Mouse (Mus musculus): ENCODE data around the gene Cx3cr1. TPM values are rescaled to one million over a fixed set of nuclear protein-coding genes. Genes with fewer than 3 reads are reported as not detected.

The Cx3cr1 gene
- polyA plus RNA-seq, 1 experiment: 65.4 TPM

- Histone ChIP-seq H3K4me1 (ENCODE audit: control insufficient read depth, insufficient read depth, low read length) (peaks cover 48% of the 10 kb centered on the region), H3K27ac (ENCODE audit: insufficient read depth, low read depth, low read length) (peak overlapping the region; percentile 95), H3K4me3 (ENCODE audit: insufficient read depth, low read length) (peak overlapping the region; percentile 52; the same call in 1 of the 2 replicates)
- TF ChIP-seq POLR2A (IDR thresholded peaks at IDR 0.05; ENCODE audit: borderline replicate concordance, low read depth, low read length) (no peak), CTCF (IDR thresholded peaks at IDR 0.05; ENCODE audit: low read depth, low read length) (no peak)
Measured at GRCm38 (mm10) chr9:119980770-119981182, 88.9 kb downstream of the Cx3cr1 start.

GRCm38 (mm10) chr9:119979749-119980148 is 89.9 kb downstream of the Cx3cr1 start:
- TF ChIP-seq POLR2A (IDR thresholded peaks at IDR 0.05; ENCODE audit: borderline replicate concordance, low read depth, low read length): no peak
- TF ChIP-seq CTCF (IDR thresholded peaks at IDR 0.05; ENCODE audit: low read depth, low read length): no peak
- H3K4me3 ChIP-seq (ENCODE audit: insufficient read depth, low read length): no peak overlapping the region
- H3K27ac ChIP-seq (ENCODE audit: insufficient read depth, low read depth, low read length): no peak overlapping the region
- peaks cover 48% of the 10 kb centered on the region for H3K4me1 ChIP-seq (ENCODE audit: control insufficient read depth, insufficient read depth, low read length)

GRCm38 (mm10) chr9:119978811-119979441 is 90.8 kb downstream of the Cx3cr1 start:
- Histone ChIP-seq H3K27ac (ENCODE audit: insufficient read depth, low read depth, low read length) (no peak overlapping the region), H3K4me3 (ENCODE audit: insufficient read depth, low read length) (no peak overlapping the region), H3K4me1 (ENCODE audit: control insufficient read depth, insufficient read depth, low read length) (peaks cover 46% of the 10 kb centered on the region)
- TF ChIP-seq CTCF (IDR thresholded peaks at IDR 0.05; ENCODE audit: low read depth, low read length): no peak
- TF ChIP-seq POLR2A (IDR thresholded peaks at IDR 0.05; ENCODE audit: borderline replicate concordance, low read depth, low read length): no peak

GRCm38 (mm10) chr9:119978151-119978810 is 91.4 kb downstream of the Cx3cr1 start:
- peaks cover 46% of the 10 kb centered on the region for H3K4me1 ChIP-seq (ENCODE audit: control insufficient read depth, insufficient read depth, low read length)
- TF ChIP-seq POLR2A (IDR thresholded peaks at IDR 0.05; ENCODE audit: borderline replicate concordance, low read depth, low read length): no peak
- TF ChIP-seq CTCF (IDR thresholded peaks at IDR 0.05; ENCODE audit: low read depth, low read length): no peak
- H3K27ac ChIP-seq (ENCODE audit: insufficient read depth, low read depth, low read length): no peak overlapping the region
- no peak overlapping the region for H3K4me3 ChIP-seq (ENCODE audit: insufficient read depth, low read length)

- Histone ChIP-seq H3K4me3 (ENCODE audit: insufficient read depth, low read length) (no peak overlapping the region; the same call in 1 of the 2 replicates), H3K4me1 (ENCODE audit: control insufficient read depth, insufficient read depth, low read length) (peaks cover 46% of the 10 kb centered on the region), H3K27ac (ENCODE audit: insufficient read depth, low read depth, low read length) (peak overlapping the region; percentile 26; the same call in 1 of the 2 replicates)
- no peak for TF ChIP-seq POLR2A (IDR thresholded peaks at IDR 0.05; ENCODE audit: borderline replicate concordance, low read depth, low read length)
Measured at GRCm38 (mm10) chr9:119977557-119978060, 92.1 kb downstream of the Cx3cr1 start.

GRCm38 (mm10) chr9:119976704-119977556 is 92.7 kb downstream of the Cx3cr1 start:
- Histone ChIP-seq H3K4me3 (ENCODE audit: insufficient read depth, low read length) (peak overlapping the region; percentile 49), H3K27ac (ENCODE audit: insufficient read depth, low read depth, low read length) (peak overlapping the region; percentile 26), H3K4me1 (ENCODE audit: control insufficient read depth, insufficient read depth, low read length) (peaks cover 44% of the 10 kb centered on the region)
- TF ChIP-seq POLR2A (IDR thresholded peaks at IDR 0.05; ENCODE audit: borderline replicate concordance, low read depth, low read length) (no peak), CTCF (IDR thresholded peaks at IDR 0.05; ENCODE audit: low read depth, low read length) (no peak)

GRCm38 (mm10) chr9:119975286-119975685 is 94.4 kb downstream of the Cx3cr1 start:
- no peak overlapping the region for H3K4me3 ChIP-seq (ENCODE audit: insufficient read depth, low read length)
- H3K27ac ChIP-seq (ENCODE audit: insufficient read depth, low read depth, low read length): no peak overlapping the region
- peaks cover 35% of the 10 kb centered on the region for H3K4me1 ChIP-seq (ENCODE audit: control insufficient read depth, insufficient read depth, low read length)
- TF ChIP-seq POLR2A (IDR thresholded peaks at IDR 0.05; ENCODE audit: borderline replicate concordance, low read depth, low read length) (no peak), CTCF (IDR thresholded peaks at IDR 0.05; ENCODE audit: low read depth, low read length) (no peak)

- Histone ChIP-seq H3K4me3 (ENCODE audit: insufficient read depth, low read length) (no peak overlapping the region), H3K4me1 (ENCODE audit: control insufficient read depth, insufficient read depth, low read length) (peaks cover 31% of the 10 kb centered on the region), H3K27ac (ENCODE audit: insufficient read depth, low read depth, low read length) (no peak overlapping the region)
- TF ChIP-seq CTCF (IDR thresholded peaks at IDR 0.05; ENCODE audit: low read depth, low read length) (peak; percentile 43; the same call in 1 of the 2 replicates), POLR2A (IDR thresholded peaks at IDR 0.05; ENCODE audit: borderline replicate concordance, low read depth, low read length) (no peak)
Measured at GRCm38 (mm10) chr9:119974609-119975008, 95.1 kb downstream of the Cx3cr1 start.

- peaks cover 27% of the 10 kb centered on the region for H3K4me1 ChIP-seq (ENCODE audit: control insufficient read depth, insufficient read depth, low read length)
- TF ChIP-seq CTCF (IDR thresholded peaks at IDR 0.05; ENCODE audit: low read depth, low read length): peak; percentile 62
- TF ChIP-seq POLR2A (IDR thresholded peaks at IDR 0.05; ENCODE audit: borderline replicate concordance, low read depth, low read length): no peak
Measured at GRCm38 (mm10) chr9:119973869-119974520, 95.7 kb downstream of the Cx3cr1 start.

More at GRCm38 (mm10) chr9:119973869-119974520, 95.7 kb downstream of the Cx3cr1 start:
- Histone ChIP-seq H3K27ac (ENCODE audit: insufficient read depth, low read depth, low read length) (no peak overlapping the region), H3K4me3 (ENCODE audit: insufficient read depth, low read length) (no peak overlapping the region)

Data from bone marrow macrophage, adult 2 months (primary cell).